Mouse (Mus musculus) erythroblast, embryonic 14.5 days (primary cell): ENCODE results near the gene Otub2.

Experiments used
- GATA1 ChIP-seq: IDR thresholded peaks from 2 replicates; pipeline ENCODE4 v1.6.1; 2012; ENCODE audit warnings: low read length, inconsistent platforms, mixed read lengths
- TAL1 ChIP-seq: IDR thresholded peaks from 3 replicates; pipeline ENCODE4 v1.6.1; 2012; ENCODE audit warnings: low read length, inconsistent platforms, mixed read lengths

- TF ChIP-seq TAL1 (no peak), GATA1 (no peak)
Observed at GRCm38 (mm10) chr12:103347406-103347805, 41.1 kb upstream of the Otub2 start.
